Mouse (Mus musculus) midbrain, embryonic 15.5 days (tissue): ENCODE measurements around the gene Akap7. TPM values are rescaled to one million over a fixed set of nuclear protein-coding genes. Genes with fewer than 3 reads are reported as not detected.
"Not testable (repeated sequence)": the region's sequence is repeated elsewhere in the genome, so short reads cannot be mapped to it uniquely, and the experiment has no call there.

Source experiments
- ATAC-seq: fragments of 200-750 bp; cut with Nextera tagmentation; replicated peaks from 2 replicates; pipeline ENCODE4 v1.8.0; 2017; ENCODE audit warnings: moderate TSS enrichment
- H3K27ac ChIP-seq: fragments of 300-500 bp; sonication (generic); 2 replicates; pipeline ENCODE4 v1.5.1; 2015; ENCODE audit warnings: mild to moderate bottlenecking, inconsistent platforms
- H3K27me3 ChIP-seq: fragments of 300-500 bp; sonication (generic); replicated peaks from 2 replicates; pipeline ENCODE4 v1.6.1; 2015; ENCODE audit warnings: inconsistent platforms
- H3K36me3 ChIP-seq: fragments of 300-500 bp; sonication (generic); replicated peaks from 2 replicates; pipeline ENCODE4 v1.6.1; 2015; ENCODE audit warnings: inconsistent platforms
- H3K4me1 ChIP-seq: fragments of 300-500 bp; sonication (generic); 2 replicates; pipeline ENCODE4 v1.6.1; 2015; ENCODE audit warnings: inconsistent platforms
- H3K4me2 ChIP-seq: fragments of 300-500 bp; sonication (generic); 2 replicates; pipeline ENCODE4 v1.6.1; 2015; ENCODE audit warnings: inconsistent platforms, mild to moderate bottlenecking, moderate library complexity
- H3K4me3 ChIP-seq: fragments of 300-500 bp; sonication (generic); 2 replicates; pipeline ENCODE4 v1.5.1; 2015; ENCODE audit warnings: mild to moderate bottlenecking, inconsistent platforms
- H3K9ac ChIP-seq: fragments of 300-500 bp; sonication (generic); 2 replicates; pipeline ENCODE4 v1.6.1; 2015; ENCODE audit warnings: mild to moderate bottlenecking, inconsistent platforms
- H3K9me3 ChIP-seq: fragments of 300-500 bp; sonication (generic); 2 replicates; pipeline ENCODE4 v1.6.1; 2016; ENCODE audit warnings: inconsistent platforms
- WGBS: fragments of 180-500 bp; shearing (Covaris S2); methylation state at CpG from one replicate; pipeline ENCODE4 v1.1.7; 2015; ENCODE audit warnings: mixed read lengths; 5-methylcytosine and 5-hydroxymethylcytosine counted together
- polyA plus RNA-seq: library from polyadenylated mRNA; unstranded; fragments of >200 nt; fragmentation: Nextera tagmentation; extraction: Ambion mirVana; gene quantifications from 2 replicates; pipeline ENCODE4 v1.2.1, GENCODE M21; 2015

Akap7 gene
- polyA plus RNA-seq, 1 experiment from 2014 or later = 42.4 TPM

DNA sequence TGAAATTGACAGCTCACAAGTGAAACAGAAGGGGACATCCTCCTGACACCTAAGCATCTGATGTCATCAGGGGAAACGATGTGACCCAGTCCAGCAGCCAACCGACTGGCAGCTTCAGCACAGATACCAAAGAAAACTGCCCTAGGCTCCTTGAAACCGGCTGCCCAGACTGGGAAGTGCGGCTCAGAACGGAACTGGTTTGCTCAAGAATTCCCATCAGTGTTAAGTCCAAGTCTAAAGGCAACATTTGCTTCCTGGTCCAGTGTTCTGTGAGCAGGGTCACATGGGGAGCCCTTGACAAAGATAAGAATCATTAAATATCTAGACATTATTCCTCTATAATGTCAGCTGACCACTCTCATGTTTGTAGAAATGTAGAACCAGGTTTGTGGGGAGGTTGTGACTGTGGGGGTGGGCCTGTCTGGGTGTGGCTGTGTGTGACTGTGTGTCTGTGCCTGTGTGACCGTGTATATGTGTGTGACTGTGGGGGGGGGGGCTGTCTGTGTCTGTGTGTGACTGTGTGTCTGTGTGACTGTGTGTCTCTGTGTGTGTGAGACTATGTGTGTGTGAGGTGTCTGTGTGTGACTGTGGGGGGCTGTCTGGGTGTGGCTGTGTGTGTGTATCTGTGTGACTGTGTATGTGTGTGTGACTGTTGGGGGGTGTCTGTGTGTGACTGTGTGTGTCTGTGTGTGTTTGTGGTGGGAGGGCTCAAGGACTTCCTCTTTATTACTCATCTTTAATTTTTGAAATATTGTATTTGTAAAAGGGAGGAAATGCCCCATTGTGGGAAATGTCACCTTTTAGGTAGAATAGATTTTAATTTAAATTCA is 140.1 kb downstream of the Akap7 start:
- Histone ChIP-seq H3K4me1 (no peaks in the 10 kb centered on the region), H3K27ac (no peak overlapping the region), H3K27me3 (no peaks in the 10 kb centered on the region), H3K4me3 (no peak overlapping the region), H3K4me2 (no peak overlapping the region), H3K9me3 (no peaks in the 10 kb centered on the region), H3K9ac (no peak overlapping the region), H3K36me3 (no peaks in the 10 kb centered on the region)
- no peak for ATAC-seq
- 80% methylated on average over 6 of the region's 6 CpGs for WGBS

GRCm38 (mm10) chr10:25163510-25163909 is 144.2 kb downstream of the Akap7 start:
- not testable (repeated sequence) for ATAC-seq, H3K4me1 ChIP-seq, H3K9ac ChIP-seq, H3K27ac ChIP-seq, H3K4me3 ChIP-seq, H3K27me3 ChIP-seq, H3K9me3 ChIP-seq, H3K4me2 ChIP-seq, H3K36me3 ChIP-seq
- WGBS = 34% methylated on average over 3 of the region's 3 CpGs

DNA sequence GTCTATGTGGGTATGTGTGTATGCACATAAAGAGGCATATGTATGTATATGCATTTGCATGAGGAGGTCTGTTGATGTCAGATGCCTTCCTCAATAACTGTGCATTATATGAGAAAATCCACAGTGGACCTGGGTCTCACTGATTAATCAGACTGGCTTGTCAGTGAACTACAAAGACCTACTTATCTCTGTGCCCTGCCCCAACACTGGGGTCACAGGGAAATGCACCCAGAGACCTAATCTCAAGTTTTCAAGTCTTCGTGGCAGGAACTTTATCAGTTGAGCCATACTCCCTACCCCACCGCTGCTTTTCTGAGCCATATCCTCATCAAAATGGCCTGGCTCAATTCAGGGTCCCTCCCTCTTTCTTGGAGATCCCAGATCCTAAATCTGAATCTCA is 146.0 kb downstream of the Akap7 start:
- no peaks in the 10 kb centered on the region for H3K27me3 ChIP-seq
- H3K9ac ChIP-seq = no peak overlapping the region
- no peaks in the 10 kb centered on the region for H3K4me1 ChIP-seq
- H3K4me2 ChIP-seq = no peak overlapping the region
- no peak for ATAC-seq
- no peak overlapping the region for H3K4me3 ChIP-seq
- H3K27ac ChIP-seq = no peak overlapping the region
- H3K9me3 ChIP-seq = no peaks in the 10 kb centered on the region
- no peaks in the 10 kb centered on the region for H3K36me3 ChIP-seq
- WGBS = 73% methylated on average over 2 of the region's 2 CpGs

GRCm38 (mm10) chr10:25158651-25159050 is 149.0 kb downstream of the Akap7 start:
- ATAC-seq = no peak
- Histone ChIP-seq H3K9me3 (no peaks in the 10 kb centered on the region), H3K27me3 (no peaks in the 10 kb centered on the region), H3K4me1 (no peaks in the 10 kb centered on the region), H3K4me3 (no peak overlapping the region), H3K9ac (no peak overlapping the region), H3K27ac (no peak overlapping the region), H3K36me3 (no peaks in the 10 kb centered on the region), H3K4me2 (no peak overlapping the region)
- 89% methylated on average over 5 of the region's 5 CpGs for WGBS

- Histone ChIP-seq H3K4me1 (no peaks in the 10 kb centered on the region), H3K36me3 (no peaks in the 10 kb centered on the region), H3K9ac (no peak overlapping the region), H3K4me3 (no peak overlapping the region), H3K4me2 (no peak overlapping the region), H3K27me3 (no peaks in the 10 kb centered on the region), H3K9me3 (no peaks in the 10 kb centered on the region), H3K27ac (no peak overlapping the region)
- no peak for ATAC-seq
These were observed 150.3 kb downstream of the Akap7 start for GRCm38 (mm10) chr10:25157339-25157738.

- Histone ChIP-seq H3K4me2 (no peak overlapping the region), H3K27me3 (no peaks in the 10 kb centered on the region), H3K36me3 (no peaks in the 10 kb centered on the region), H3K4me1 (no peaks in the 10 kb centered on the region), H3K27ac (no peak overlapping the region), H3K4me3 (no peak overlapping the region), H3K9ac (no peak overlapping the region), H3K9me3 (no peaks in the 10 kb centered on the region)
- WGBS = 68% methylated on average over 6 of the region's 6 CpGs
- ATAC-seq = no peak
These were observed 153.4 kb downstream of the Akap7 start for GRCm38 (mm10) chr10:25154225-25154624.

DNA sequence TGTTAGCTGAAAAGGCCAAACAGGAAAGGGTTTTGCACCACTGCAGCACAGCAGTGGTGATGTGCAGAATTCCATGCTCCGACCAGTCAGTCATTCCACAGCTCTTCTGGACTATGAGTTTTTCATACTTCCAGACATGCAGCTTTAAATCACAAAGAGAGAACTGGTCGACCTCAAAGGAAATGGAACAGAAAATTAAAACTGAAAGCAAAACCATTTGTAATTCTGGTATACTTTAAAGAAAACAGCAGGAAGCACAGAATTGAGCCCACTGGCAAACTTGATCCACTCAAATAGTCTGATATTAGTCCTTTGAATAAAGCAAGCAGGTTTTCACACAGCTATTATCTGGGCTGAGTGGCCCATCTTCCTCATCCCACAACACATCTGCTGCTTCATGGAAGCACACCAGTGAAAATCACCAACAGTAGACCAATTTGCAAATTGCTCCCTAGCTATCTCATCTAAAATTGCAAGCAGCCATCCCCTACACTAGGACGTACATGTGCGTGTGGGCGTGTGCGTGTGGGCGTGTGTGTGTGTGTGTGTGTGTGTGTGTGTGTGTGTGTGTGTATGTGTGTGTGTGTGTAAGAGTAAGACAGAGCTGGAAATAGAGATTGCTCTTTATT is 156.4 kb downstream of the Akap7 start:
- Histone ChIP-seq H3K4me1 (no peaks in the 10 kb centered on the region), H3K27me3 (no peaks in the 10 kb centered on the region), H3K4me3 (no peak overlapping the region), H3K27ac (no peak overlapping the region), H3K9me3 (no peaks in the 10 kb centered on the region), H3K9ac (no peak overlapping the region), H3K36me3 (no peaks in the 10 kb centered on the region), H3K4me2 (no peak overlapping the region)
- ATAC-seq = no peak
- WGBS = 92% methylated on average over 7 of the region's 7 CpGs

DNA sequence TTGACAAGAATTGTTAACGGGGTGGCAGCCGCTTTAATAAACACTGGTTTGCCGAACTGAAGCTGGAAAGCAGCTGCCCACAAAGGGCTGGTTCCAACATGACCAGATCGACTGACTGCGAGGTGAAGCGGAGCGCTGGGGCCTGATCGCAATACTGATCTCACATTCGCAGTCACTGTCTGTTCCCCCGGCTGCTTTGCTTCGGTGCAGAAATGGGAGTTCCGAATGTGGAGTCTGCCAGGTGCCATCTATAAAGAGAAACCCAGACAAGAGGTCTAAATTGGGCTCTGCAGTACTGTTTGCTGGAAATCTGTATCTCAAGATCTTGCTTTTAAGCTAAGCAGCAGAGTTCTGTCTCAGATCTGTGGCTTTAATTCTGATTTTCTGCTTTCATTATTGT is 161.8 kb downstream of the Akap7 start:
- ATAC-seq = peak; percentile 53; the same call in 1 of the 2 replicates
- Histone ChIP-seq H3K9ac (no peak overlapping the region), H3K4me3 (no peak overlapping the region), H3K36me3 (no peaks in the 10 kb centered on the region), H3K27me3 (no peaks in the 10 kb centered on the region), H3K9me3 (no peaks in the 10 kb centered on the region), H3K27ac (peak overlapping the region; percentile 48; the same call in 1 of the 2 replicates), H3K4me1 (0 out of 2 replicates have a peak, but pooled peaks cover 8% of the 10 kb centered on the region), H3K4me2 (peak overlapping the region; percentile 22)
- WGBS = 59% methylated on average over 12 of the region's 12 CpGs

DNA sequence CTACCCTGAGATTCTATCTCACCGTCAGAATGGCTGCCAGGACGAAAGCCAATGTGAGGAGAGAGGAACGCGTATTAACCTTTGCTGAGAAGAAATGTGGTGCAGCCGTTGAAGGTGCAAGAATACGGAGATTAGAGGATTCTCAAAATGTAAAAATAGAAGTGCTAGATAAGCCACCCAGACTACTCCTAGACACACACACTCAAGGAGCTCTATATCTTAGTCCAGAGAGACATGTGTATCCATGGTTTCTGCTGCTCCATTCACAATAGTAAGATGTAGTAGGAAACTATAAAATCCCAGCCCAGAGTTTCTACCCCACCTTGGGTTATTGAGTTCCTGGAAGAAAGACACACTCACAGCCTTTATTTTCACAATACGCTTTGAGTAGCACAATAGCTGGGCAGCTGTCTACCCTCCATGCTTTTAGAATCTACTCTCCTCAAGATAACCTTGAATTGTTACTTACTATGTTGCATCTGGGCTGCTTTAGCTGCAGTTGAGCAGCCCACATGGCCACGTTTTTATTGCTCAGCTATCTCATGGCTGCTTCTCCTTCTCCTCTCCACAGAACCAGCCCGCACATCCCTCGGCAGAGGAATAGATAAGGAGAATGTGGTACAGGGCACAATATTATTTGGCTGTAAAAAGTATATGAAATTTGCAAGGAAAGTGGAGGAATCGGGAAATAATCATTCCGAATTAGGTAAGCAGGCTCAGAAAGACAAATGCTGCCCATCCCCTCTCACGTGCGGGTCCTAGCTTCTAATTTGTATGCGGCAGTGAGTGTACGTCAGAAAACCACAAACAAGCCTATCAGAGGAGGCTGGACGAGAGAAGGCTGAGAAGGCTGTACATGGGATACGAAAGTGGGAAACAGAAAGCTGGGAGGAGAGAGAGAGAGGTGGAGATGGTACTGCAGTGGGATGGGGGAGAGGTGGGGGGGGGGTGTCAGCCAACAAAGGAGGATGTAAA is 162.6 kb downstream of the Akap7 start:
- Histone ChIP-seq H3K4me1 (0 out of 2 replicates have a peak, but pooled peaks cover 14% of the 10 kb centered on the region), H3K27ac (peak overlapping the region; percentile 48; the same call in 1 of the 2 replicates), H3K9ac (no peak overlapping the region), H3K27me3 (no peaks in the 10 kb centered on the region), H3K36me3 (no peaks in the 10 kb centered on the region), H3K4me2 (peak overlapping the region; percentile 22), H3K4me3 (no peak overlapping the region), H3K9me3 (no peaks in the 10 kb centered on the region)
- 63% methylated on average over 18 of the region's 18 CpGs for WGBS
- ATAC-seq = peak; percentile 82

DNA sequence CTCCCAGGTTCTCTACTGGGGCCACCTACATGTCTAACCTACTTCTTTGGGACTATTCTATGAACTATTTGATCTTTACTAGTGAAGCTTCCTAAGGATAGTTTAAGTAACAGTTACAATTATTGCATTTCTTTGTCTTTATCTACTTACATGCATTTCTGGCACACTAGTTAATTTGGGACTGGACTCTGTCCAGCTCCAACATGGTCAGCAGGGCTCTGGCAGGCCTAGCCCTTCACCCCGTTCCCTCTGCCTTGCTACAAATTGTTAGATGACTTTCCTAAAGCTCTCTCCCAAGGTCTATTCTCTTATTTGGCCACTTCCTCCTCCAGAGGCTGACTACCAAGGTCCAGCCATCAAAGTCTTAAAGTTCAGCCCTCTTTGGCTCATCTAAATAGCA is 165.9 kb downstream of the Akap7 start:
- H3K36me3 ChIP-seq = no peaks in the 10 kb centered on the region
- no peak overlapping the region for H3K4me2 ChIP-seq
- H3K27ac ChIP-seq = no peak overlapping the region
- 88% methylated on average over 1 of the region's 1 CpGs for WGBS
- no peak overlapping the region for H3K4me3 ChIP-seq
- no peaks in the 10 kb centered on the region for H3K27me3 ChIP-seq
- no peaks in the 10 kb centered on the region for H3K9me3 ChIP-seq
- H3K4me1 ChIP-seq = 0 out of 2 replicates have a peak, but pooled peaks cover 14% of the 10 kb centered on the region
- H3K9ac ChIP-seq = no peak overlapping the region
- no peak for ATAC-seq

DNA sequence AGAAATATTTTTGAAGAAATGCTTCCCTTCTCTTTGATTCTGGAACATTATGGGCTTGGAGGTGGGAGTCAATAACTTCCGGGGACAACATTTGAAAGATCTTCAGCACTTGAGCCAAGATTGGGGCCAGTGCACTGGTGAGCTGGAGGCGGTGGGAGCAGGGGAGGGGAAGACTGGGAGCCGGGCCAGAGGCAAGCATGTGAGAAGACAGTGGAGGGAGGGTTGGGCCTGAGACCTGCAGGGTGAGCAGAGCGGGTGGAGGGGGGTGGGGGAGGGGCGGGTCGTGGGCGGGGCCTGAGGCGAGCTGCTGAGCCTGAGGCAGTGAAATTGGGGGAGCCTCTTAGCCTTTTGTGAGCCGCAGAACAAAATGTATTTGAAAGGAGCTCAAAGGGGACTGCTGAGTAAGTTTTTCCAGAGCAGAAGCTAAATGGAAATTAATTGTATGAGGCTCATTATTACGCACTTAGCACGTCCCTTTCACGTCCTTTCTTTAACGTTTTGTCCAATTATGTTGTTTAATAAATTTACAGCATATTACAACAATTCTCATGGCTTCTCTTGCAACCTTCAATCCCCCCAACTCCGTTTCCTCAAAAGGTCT is 167.4 kb downstream of the Akap7 start:
- no peak overlapping the region for H3K4me3 ChIP-seq
- H3K9me3 ChIP-seq = no peaks in the 10 kb centered on the region
- 0 out of 2 replicates have a peak, but pooled peaks cover 9% of the 10 kb centered on the region for H3K4me1 ChIP-seq
- H3K27ac ChIP-seq = no peak overlapping the region
- H3K9ac ChIP-seq = no peak overlapping the region
- peak; percentile 92 for ATAC-seq
- H3K36me3 ChIP-seq = no peaks in the 10 kb centered on the region
- no peaks in the 10 kb centered on the region for H3K27me3 ChIP-seq
- H3K4me2 ChIP-seq = no peak overlapping the region
- WGBS = 10% methylated on average over 13 of the region's 14 CpGs

- no peak overlapping the region for H3K9ac ChIP-seq
- WGBS = 91% methylated on average over 1 of the region's 1 CpGs
- no peak for ATAC-seq
These were observed 174.1 kb downstream of the Akap7 start for GRCm38 (mm10) chr10:25133581-25133980.

More at GRCm38 (mm10) chr10:25133581-25133980, 174.1 kb downstream of the Akap7 start:
- H3K9me3 ChIP-seq = no peaks in the 10 kb centered on the region
- H3K4me3 ChIP-seq = no peak overlapping the region
- H3K36me3 ChIP-seq = no peaks in the 10 kb centered on the region
- no peak overlapping the region for H3K4me2 ChIP-seq
- H3K27me3 ChIP-seq = no peaks in the 10 kb centered on the region
- H3K27ac ChIP-seq = no peak overlapping the region
- H3K4me1 ChIP-seq = no peaks in the 10 kb centered on the region
